Mouse (Mus musculus): ENCODE measurements around the gene Amer3.

DNA sequence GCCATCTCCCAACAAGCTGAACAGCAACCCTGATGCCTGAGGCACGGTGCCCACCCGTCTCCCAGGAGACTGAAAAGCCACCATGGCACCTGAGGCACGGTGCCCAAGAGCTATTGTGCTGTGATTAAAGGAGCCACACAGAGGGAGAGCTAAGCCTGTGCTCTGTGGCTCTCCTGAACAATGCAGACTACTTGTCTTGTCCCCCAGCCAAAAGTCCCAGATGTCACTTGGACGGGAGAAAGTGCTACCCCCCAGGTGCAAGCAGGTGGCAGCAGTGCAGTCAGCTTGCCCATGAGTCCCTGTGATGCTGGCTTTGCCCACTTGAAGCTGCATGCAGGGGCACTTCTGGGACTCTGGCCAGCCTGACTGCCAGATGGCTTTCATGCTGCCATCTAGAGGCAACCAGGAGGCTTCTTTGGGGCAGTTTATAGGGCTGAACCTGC, 4.4 kb downstream of the Amer3 start:
- TF ChIP-seq POLR2AphosphoS2 (IDR thresholded peaks at IDR 0.05; ENCODE audit: low read length) (no peak), CTCF (IDR thresholded peaks at IDR 0.05 in 2 of 3, conservative IDR thresholded peaks at IDR 0.05 in 1 of 3; ENCODE audit: control insufficient read depth in 1 of 3, insufficient read depth in 1 of 3, low read depth in 2 of 3, low read length in 3 of 3, poor library complexity in 1 of 3, severe bottlenecking in 1 of 3) (no peak), TCF12 (IDR thresholded peaks at IDR 0.05; ENCODE audit: low read depth, low read length) (no peak), POLR2A (IDR thresholded peaks at IDR 0.05; ENCODE audit: control insufficient read depth in 1 of 2, insufficient read depth in 1 of 2, low read depth in 1 of 2, low read length in 2 of 2, poor library complexity in 1 of 2) (no peak), RCOR1 (IDR thresholded peaks at IDR 0.05; ENCODE audit: low read depth, low read length) (no peak), EP300 (IDR thresholded peaks at IDR 0.05; ENCODE audit: low read depth in 1 of 2, low read length in 2 of 2) (no peak), CHD1 (IDR thresholded peaks at IDR 0.05; ENCODE audit: low read depth, low read length) (no peak), ZC3H11A (IDR thresholded peaks at IDR 0.05; ENCODE audit: low read depth, low read length) (no peak), ZNF384 (IDR thresholded peaks at IDR 0.05; ENCODE audit: low read depth, low read length) (no peak), MYB (IDR thresholded peaks at IDR 0.05; ENCODE audit: low read depth, low read length) (no peak), POLR2AphosphoS5 (IDR thresholded peaks at IDR 0.05; ENCODE audit: borderline replicate concordance, low read depth, low read length) (no peak), SMC3 (IDR thresholded peaks at IDR 0.05; ENCODE audit: low read depth, low read length) (no peak)
